Mouse (Mus musculus): ENCODE measurements around the gene Cotl1. TPM values are rescaled to one million over a fixed set of nuclear protein-coding genes. Genes with fewer than 3 reads are reported as not detected.
A peak's percentile ranks its signal among the peaks of the same experiment; 100 is the strongest.

Gene Cotl1
- polyA plus RNA-seq, 1 experiment from 2014 or later: 119 TPM

GRCm38 (mm10) chr8:119798170-119798964 is 42.0 kb downstream of the Cotl1 start:
- H3K4me1 ChIP-seq: peaks cover 11% of the 10 kb centered on the region
- no peaks in the 10 kb centered on the region for H3K36me3 ChIP-seq
- no peak overlapping the region for H3K9ac ChIP-seq
- H3K9me3 ChIP-seq: no peaks in the 10 kb centered on the region
- peak overlapping the region; percentile 14; the same call in 1 of the 2 replicates for H3K4me3 ChIP-seq (replicated peaks)
- peak; percentile 67; the same call in 1 of the 2 replicates for ATAC-seq (ENCODE audit: insufficient read depth, low FRiP score, low read depth)
- H3K4me2 ChIP-seq: peak overlapping the region; percentile 43
- peak overlapping the region; percentile 63; the same call in 1 of the 2 replicates for H3K27ac ChIP-seq
- no peaks in the 10 kb centered on the region for H3K27me3 ChIP-seq (replicated peaks)
- WGBS: 8% methylated on average over 15 of the region's 15 CpGs

- Histone ChIP-seq H3K27ac (no peak overlapping the region), H3K4me3 (replicated peaks) (no peak overlapping the region), H3K4me2 (no peak overlapping the region), H3K9me3 (no peaks in the 10 kb centered on the region), H3K27me3 (replicated peaks) (no peaks in the 10 kb centered on the region), H3K36me3 (no peaks in the 10 kb centered on the region), H3K9ac (no peak overlapping the region), H3K4me1 (peaks cover 22% of the 10 kb centered on the region)
- 67% methylated on average over 3 of the region's 3 CpGs for WGBS
- ATAC-seq (ENCODE audit: insufficient read depth, low FRiP score, low read depth): no peak
Observed at GRCm38 (mm10) chr8:119795651-119796050, 44.7 kb downstream of the Cotl1 start.

GRCm38 (mm10) chr8:119794689-119795088 is 45.7 kb downstream of the Cotl1 start:
- WGBS: 52% methylated on average over 7 of the region's 7 CpGs

GRCm38 (mm10) chr8:119791804-119792704 is 48.3 kb downstream of the Cotl1 start:
- Histone ChIP-seq H3K36me3 (no peaks in the 10 kb centered on the region), H3K4me3 (replicated peaks) (no peak overlapping the region), H3K9ac (no peak overlapping the region), H3K27ac (peak overlapping the region; percentile 76), H3K4me1 (peaks cover 14% of the 10 kb centered on the region; the same call in 1 of the 2 replicates), H3K4me2 (no peak overlapping the region), H3K27me3 (replicated peaks) (no peaks in the 10 kb centered on the region), H3K9me3 (no peaks in the 10 kb centered on the region)
- peak; percentile 41; the same call in 1 of the 2 replicates for ATAC-seq (ENCODE audit: insufficient read depth, low FRiP score, low read depth)
- 36% methylated on average over 16 of the region's 16 CpGs for WGBS

More at GRCm38 (mm10) chr8:119794689-119795088, 45.7 kb downstream of the Cotl1 start:
- Histone ChIP-seq H3K27ac (no peak overlapping the region), H3K9ac (no peak overlapping the region), H3K9me3 (no peaks in the 10 kb centered on the region), H3K4me3 (replicated peaks) (no peak overlapping the region), H3K4me1 (peaks cover 25% of the 10 kb centered on the region), H3K36me3 (no peaks in the 10 kb centered on the region), H3K4me2 (no peak overlapping the region), H3K27me3 (replicated peaks) (no peaks in the 10 kb centered on the region)
- ATAC-seq (ENCODE audit: insufficient read depth, low FRiP score, low read depth): no peak

GRCm38 (mm10) chr8:119789581-119789980 is 50.8 kb downstream of the Cotl1 start:
- Histone ChIP-seq H3K9ac (no peak overlapping the region), H3K4me3 (replicated peaks) (no peak overlapping the region), H3K9me3 (no peaks in the 10 kb centered on the region), H3K36me3 (no peaks in the 10 kb centered on the region), H3K4me1 (peaks cover 14% of the 10 kb centered on the region; the same call in 1 of the 2 replicates), H3K27me3 (replicated peaks) (no peaks in the 10 kb centered on the region), H3K4me2 (no peak overlapping the region), H3K27ac (no peak overlapping the region)
- no peak for ATAC-seq (ENCODE audit: insufficient read depth, low FRiP score, low read depth)
- 86% methylated on average over 7 of the region's 7 CpGs for WGBS

- no peak overlapping the region for H3K9ac ChIP-seq
- H3K9me3 ChIP-seq: no peaks in the 10 kb centered on the region
- WGBS: 78% methylated on average over 9 of the region's 9 CpGs
- no peaks in the 10 kb centered on the region for H3K36me3 ChIP-seq
- no peak overlapping the region for H3K27ac ChIP-seq
- no peak for ATAC-seq (ENCODE audit: insufficient read depth, low FRiP score, low read depth)
- H3K4me2 ChIP-seq: no peak overlapping the region
- H3K4me1 ChIP-seq: peaks cover 14% of the 10 kb centered on the region; the same call in 1 of the 2 replicates
- no peak overlapping the region for H3K4me3 ChIP-seq (replicated peaks)
- no peaks in the 10 kb centered on the region for H3K27me3 ChIP-seq (replicated peaks)
Observed at GRCm38 (mm10) chr8:119788607-119789381, 51.5 kb downstream of the Cotl1 start.

GRCm38 (mm10) chr8:119787341-119787740 is 53.0 kb downstream of the Cotl1 start:
- Histone ChIP-seq H3K36me3 (no peaks in the 10 kb centered on the region), H3K27me3 (replicated peaks) (no peaks in the 10 kb centered on the region), H3K9me3 (no peaks in the 10 kb centered on the region), H3K4me2 (no peak overlapping the region), H3K9ac (no peak overlapping the region), H3K4me1 (peaks cover 12% of the 10 kb centered on the region; the same call in 1 of the 2 replicates), H3K4me3 (replicated peaks) (no peak overlapping the region), H3K27ac (no peak overlapping the region)
- no peak for ATAC-seq (ENCODE audit: insufficient read depth, low FRiP score, low read depth)
- WGBS: 36% methylated on average over 4 of the region's 4 CpGs

- H3K9ac ChIP-seq: no peak overlapping the region
- no peak overlapping the region for H3K27ac ChIP-seq
- no peaks in the 10 kb centered on the region for H3K9me3 ChIP-seq
- whole genome bisulfite sequencing: 73% methylated on average over 3 of the region's 3 CpGs
- ATAC-seq (ENCODE audit: insufficient read depth, low FRiP score, low read depth): no peak
- no peak overlapping the region for H3K4me2 ChIP-seq
- no peaks in the 10 kb centered on the region for H3K27me3 ChIP-seq (replicated peaks)
- no peaks in the 10 kb centered on the region for H3K36me3 ChIP-seq
- peaks cover 7% of the 10 kb centered on the region; the same call in 1 of the 2 replicates for H3K4me1 ChIP-seq
- no peak overlapping the region for H3K4me3 ChIP-seq (replicated peaks)
Observed at GRCm38 (mm10) chr8:119786871-119787270, 53.5 kb downstream of the Cotl1 start.

- no peak overlapping the region for H3K4me2 ChIP-seq
- no peaks in the 10 kb centered on the region for H3K9me3 ChIP-seq
- 0 out of 2 replicates have a peak, but pooled peaks cover 8% of the 10 kb centered on the region for H3K4me1 ChIP-seq
- no peak overlapping the region for H3K4me3 ChIP-seq (replicated peaks)
- H3K9ac ChIP-seq: no peak overlapping the region
- no peak for ATAC-seq (ENCODE audit: insufficient read depth, low FRiP score, low read depth)
- no peak overlapping the region for H3K27ac ChIP-seq
- no peaks in the 10 kb centered on the region for H3K27me3 ChIP-seq (replicated peaks)
- no peaks in the 10 kb centered on the region for H3K36me3 ChIP-seq
- WGBS: 53% methylated on average over 18 of the region's 18 CpGs
Observed at GRCm38 (mm10) chr8:119785764-119786405, 54.5 kb downstream of the Cotl1 start.

- Histone ChIP-seq H3K9me3 (no peaks in the 10 kb centered on the region), H3K27ac (no peak overlapping the region), H3K9ac (no peak overlapping the region), H3K36me3 (no peaks in the 10 kb centered on the region), H3K4me1 (0 out of 2 replicates have a peak, but pooled peaks cover 6% of the 10 kb centered on the region), H3K27me3 (replicated peaks) (no peaks in the 10 kb centered on the region), H3K4me2 (no peak overlapping the region), H3K4me3 (replicated peaks) (no peak overlapping the region)
- WGBS: 72% methylated on average over 7 of the region's 7 CpGs
- ATAC-seq (ENCODE audit: insufficient read depth, low FRiP score, low read depth): no peak
Observed at GRCm38 (mm10) chr8:119784676-119785075, 55.7 kb downstream of the Cotl1 start.

- Histone ChIP-seq H3K27ac (no peak overlapping the region; the same call in 1 of the 2 replicates), H3K4me2 (no peak overlapping the region), H3K27me3 (replicated peaks) (no peaks in the 10 kb centered on the region), H3K9ac (no peak overlapping the region), H3K4me1 (0 out of 2 replicates have a peak, but pooled peaks cover 6% of the 10 kb centered on the region), H3K9me3 (no peaks in the 10 kb centered on the region), H3K36me3 (no peaks in the 10 kb centered on the region), H3K4me3 (replicated peaks) (no peak overlapping the region)
- ATAC-seq (ENCODE audit: insufficient read depth, low FRiP score, low read depth): no peak
- 55% methylated on average over 9 of the region's 9 CpGs for WGBS
Observed at GRCm38 (mm10) chr8:119784141-119784574, 56.2 kb downstream of the Cotl1 start.

Measured in stomach, embryonic 15.5 days (tissue).